Mouse (Mus musculus): Measurements from ENCODE around the gene Sh2d4b. TPM values are rescaled to one million over a fixed set of nuclear protein-coding genes. Genes with fewer than 3 reads are reported as not detected.

The Sh2d4b gene
- total RNA-seq, 2 experiments from 2014 or later = 1.5 to 3.4 TPM

DNA sequence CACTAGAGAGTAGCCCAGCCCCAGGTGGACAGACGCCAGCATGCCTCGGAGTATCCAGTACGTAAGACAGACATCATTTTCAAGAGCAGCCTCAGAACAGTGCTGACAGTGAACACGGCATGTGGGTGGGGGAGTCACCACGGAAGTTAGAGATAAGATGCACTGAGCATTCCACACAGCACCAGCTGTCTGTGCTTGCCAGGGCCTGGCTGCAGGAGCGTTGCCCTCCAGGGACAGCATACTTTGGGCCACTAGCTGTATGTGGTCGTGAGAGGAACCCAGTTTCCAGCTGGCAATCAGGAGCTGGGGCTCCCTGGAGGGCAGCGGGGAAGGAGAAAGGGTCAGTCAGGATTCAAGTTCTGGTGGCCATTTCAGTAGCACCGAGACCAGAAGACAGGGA lies 13.7 kb upstream of the Sh2d4b start:
- no peak for DNase-seq (ENCODE audit: low spot score in 2 of 2)

GRCm38 (mm10) chr14:40905813-40906212 lies 12.7 kb upstream of the Sh2d4b start:
- no peak for DNase-seq (ENCODE audit: low spot score in 2 of 2)

- no peak for DNase-seq (ENCODE audit: low spot score in 2 of 2)
Measured at GRCm38 (mm10) chr14:40902307-40903055, 9.4 kb upstream of the Sh2d4b start.

DNA sequence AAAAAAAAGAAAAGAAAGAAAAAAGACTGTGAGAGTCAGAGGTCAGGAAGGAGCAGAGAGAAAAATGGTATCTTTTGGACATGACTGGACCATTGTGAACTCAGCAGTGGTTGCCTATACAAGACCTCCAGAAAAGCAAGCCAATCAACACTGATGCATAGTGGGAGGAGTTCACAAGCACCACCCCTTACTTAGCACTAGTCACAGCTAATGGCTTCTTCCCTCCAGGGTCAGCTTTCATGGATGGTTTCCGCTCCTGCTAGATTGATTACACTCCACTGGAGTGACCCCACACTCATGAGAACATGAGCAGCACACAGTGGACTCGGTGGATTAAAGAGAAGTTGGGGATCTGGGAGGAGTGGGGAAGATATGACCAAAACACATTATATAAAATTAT lies 7.2 kb upstream of the Sh2d4b start:
- no peak for DNase-seq (ENCODE audit: low spot score in 2 of 2)

DNA sequence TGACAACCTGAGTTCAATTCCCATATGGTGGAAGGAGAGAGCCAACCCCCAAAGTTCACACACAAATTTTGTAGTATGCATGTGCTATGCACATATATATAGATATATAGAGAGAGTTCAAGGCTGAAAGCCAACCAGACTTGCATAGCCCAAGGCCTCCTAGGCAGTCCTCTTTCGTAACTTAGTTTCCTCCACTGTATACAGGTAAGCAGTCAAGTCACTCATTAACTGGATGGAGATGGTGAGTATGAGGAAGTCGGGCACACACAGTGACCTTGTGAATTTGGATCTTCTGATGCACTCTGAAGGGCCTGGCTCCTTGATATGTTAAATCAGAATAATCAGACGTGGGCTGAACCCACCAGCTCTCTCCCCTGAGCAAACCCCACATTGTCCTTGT lies 4.8 kb upstream of the Sh2d4b start:
- no peak for DNase-seq (ENCODE audit: low spot score in 2 of 2)

DNA sequence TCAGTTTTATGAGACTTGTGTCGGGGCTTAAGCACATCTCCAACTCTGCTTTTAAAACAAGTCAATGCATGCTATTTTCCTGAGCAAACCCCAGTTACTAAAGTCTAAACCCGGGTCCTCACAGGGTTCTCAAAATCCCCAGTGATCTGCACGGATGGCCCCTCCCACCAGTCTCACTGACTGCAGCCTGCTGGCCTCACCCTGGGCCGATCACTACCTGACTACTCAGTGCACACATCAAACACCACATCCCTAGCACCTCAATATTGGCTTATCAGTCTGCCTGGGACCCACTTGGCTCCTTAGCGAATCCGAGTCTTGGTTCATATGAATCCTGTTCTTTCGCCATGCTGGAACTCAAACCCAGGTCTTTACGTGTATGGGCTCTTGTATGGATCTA lies 2.6 kb upstream of the Sh2d4b start:
- DNase-seq (ENCODE audit: low spot score in 2 of 2) = no peak

GRCm38 (mm10) chr14:40894576-40895247 lies 1.6 kb upstream of the Sh2d4b start:
- DNase-seq (ENCODE audit: low spot score in 2 of 2) = peak; percentile 76 to 82

GRCm38 (mm10) chr14:40893884-40894283 lies 818 bp upstream of the Sh2d4b start:
- DNase-seq (ENCODE audit: low spot score in 2 of 2) = no peak

- DNase-seq (ENCODE audit: low spot score in 2 of 2) = no peak
Measured at GRCm38 (mm10) chr14:40892326-40892825, 690 bp downstream of the Sh2d4b start.

GRCm38 (mm10) chr14:40891506-40891905 lies 1.6 kb downstream of the Sh2d4b start:
- no peak for DNase-seq (ENCODE audit: low spot score in 2 of 2)

GRCm38 (mm10) chr14:40889704-40890103 lies 3.4 kb downstream of the Sh2d4b start:
- no peak for DNase-seq (ENCODE audit: low spot score in 2 of 2)

- DNase-seq (ENCODE audit: low spot score in 2 of 2) = no peak
Measured at GRCm38 (mm10) chr14:40889181-40889580, 3.9 kb downstream of the Sh2d4b start.

GRCm38 (mm10) chr14:40886428-40887202 lies 6.5 kb downstream of the Sh2d4b start:
- no peak for DNase-seq (ENCODE audit: low spot score in 2 of 2)

DNA sequence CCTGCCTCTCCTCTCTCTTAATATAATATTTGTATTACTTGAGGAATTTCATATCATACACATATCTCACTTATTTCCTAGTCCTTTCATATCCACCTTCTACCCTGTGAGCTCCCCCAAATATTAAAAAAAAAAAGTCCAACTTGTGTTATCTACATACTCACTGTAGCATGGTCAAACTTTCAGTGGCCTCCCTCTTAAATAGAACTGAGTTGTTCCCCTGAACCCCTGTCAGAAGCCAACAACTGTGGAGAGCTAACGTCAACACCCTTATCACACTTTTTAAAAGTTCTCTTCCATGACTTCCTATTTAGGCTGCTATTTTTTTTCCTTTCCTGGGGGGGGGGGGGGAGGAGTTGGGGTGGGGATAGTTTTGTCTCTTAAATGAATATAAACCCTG lies 7.3 kb downstream of the Sh2d4b start:
- DNase-seq (ENCODE audit: low spot score in 2 of 2) = no peak

DNA sequence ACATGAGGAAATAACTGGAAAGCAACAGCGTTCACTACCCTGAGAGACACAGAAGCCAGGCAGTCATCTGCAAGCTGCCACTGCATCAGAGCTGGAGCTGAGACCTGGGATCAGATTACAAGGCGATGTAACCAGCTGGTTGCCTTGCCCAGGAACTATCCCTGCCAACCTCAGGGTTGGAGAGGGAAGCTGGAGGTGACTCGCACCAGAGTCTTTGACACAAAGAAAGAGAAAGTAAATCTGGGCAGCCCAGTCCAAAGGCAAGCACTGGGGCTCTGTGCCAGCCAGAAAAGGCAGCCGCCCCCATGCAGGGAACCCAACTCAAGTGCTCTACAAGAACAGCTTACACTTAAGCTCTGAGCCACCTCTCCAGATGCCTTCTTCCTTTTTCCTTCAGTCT lies 7.8 kb downstream of the Sh2d4b start:
- no peak for DNase-seq (ENCODE audit: low spot score in 2 of 2)

DNA sequence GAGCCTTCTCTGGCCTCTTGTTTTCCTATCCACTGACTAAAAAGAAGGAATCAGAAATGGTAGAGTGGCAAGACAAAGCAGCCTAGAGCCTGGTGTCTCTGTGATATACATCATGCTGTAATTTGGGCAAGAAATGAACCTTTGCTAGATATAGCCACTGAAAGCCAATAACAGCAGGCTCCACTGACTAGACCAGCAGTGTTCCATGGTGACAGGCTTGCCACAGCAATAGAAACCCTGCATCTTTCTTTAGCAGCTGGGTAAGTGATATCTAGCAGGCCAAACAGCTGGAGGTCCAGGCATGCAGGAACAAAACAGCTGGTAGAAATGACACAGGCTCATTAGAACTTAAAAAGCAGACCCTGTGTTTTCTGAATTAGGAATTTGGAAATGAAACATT lies 18.5 kb downstream of the Sh2d4b start:
- DNase-seq (ENCODE audit: low spot score in 2 of 2) = no peak

DNA sequence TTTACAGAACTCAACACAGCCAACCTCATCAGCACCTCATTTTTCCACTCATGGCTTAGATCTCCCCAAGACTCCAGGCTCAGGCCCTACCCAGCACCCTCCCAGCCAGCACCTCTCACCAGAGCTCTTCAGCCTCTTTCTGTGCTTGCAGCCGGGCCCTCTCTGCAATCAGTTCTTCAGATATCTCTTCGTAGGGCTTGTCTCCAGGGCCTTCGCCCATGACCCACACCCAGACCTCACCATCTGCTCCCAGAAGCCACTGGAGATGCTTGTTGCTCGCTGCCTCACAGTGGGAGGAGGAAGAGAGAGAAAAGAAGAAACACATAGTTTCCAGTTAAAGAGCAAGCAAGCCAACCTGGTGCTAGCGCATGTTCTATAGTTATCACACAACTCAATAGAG lies 19.1 kb downstream of the Sh2d4b start:
- DNase-seq (ENCODE audit: low spot score in 2 of 2) = no peak

DNA sequence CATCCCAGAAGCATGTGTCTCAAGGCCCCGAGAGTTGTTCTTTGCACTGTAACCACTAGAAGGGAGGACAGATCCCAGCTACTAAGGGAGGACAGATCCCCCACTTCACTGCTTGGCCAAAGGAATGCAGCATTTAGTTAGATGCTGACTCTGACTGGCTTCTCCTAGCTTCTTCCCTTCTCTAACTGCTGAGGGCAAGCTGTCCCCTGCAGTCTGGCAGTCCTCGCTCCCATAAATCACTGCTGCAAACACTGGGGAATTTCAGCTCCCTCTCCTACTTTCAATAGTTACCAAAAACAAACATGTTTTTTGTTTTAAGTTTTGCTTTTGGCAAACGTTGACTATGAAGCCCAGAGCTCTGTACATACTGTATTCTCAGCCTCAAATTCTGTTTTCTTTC lies 22.5 kb downstream of the Sh2d4b start:
- no peak for DNase-seq (ENCODE audit: low spot score in 2 of 2)

- DNase-seq (ENCODE audit: low spot score in 2 of 2) = no peak
Measured at GRCm38 (mm10) chr14:40864811-40865514, 28.1 kb downstream of the Sh2d4b start.

GRCm38 (mm10) chr14:40863659-40864058 lies 29.4 kb downstream of the Sh2d4b start:
- DNase-seq (ENCODE audit: low spot score in 2 of 2) = no peak

GRCm38 (mm10) chr14:40863022-40863421 lies 30.0 kb downstream of the Sh2d4b start:
- DNase-seq (ENCODE audit: low spot score in 2 of 2) = no peak
